Mouse (Mus musculus) MEL (cell line): ENCODE data around the gene Sds. TPM values are rescaled to one million over a fixed set of nuclear protein-coding genes. Genes with fewer than 3 reads are reported as not detected.

Experiments
- DNase-seq: peaks from one replicate; pipeline ENCODE4 v3.0.0; 2011; ENCODE audit warnings: low read depth, low spot score
- H3K27ac ChIP-seq: 2 replicates; pipeline ENCODE4 v1.5.1; 2012; ENCODE audit warnings: low read depth, mild to moderate bottlenecking, control low read depth, low read length, moderate library complexity; ENCODE audit not compliant: control insufficient read depth
- H3K27me3 ChIP-seq, 2 experiments: fragments of 150-350 bp in 1 of 2; sonication (generic) in 1 of 2; 2 replicates each; pipeline ENCODE4 v1.6.1; 2012; ENCODE audit warnings: low read length in 2 of 2, mild to moderate bottlenecking in 2 of 2, improper control_type of control experiment in 1 of 2, moderate library complexity in 1 of 2; ENCODE audit not compliant: insufficient read depth in 2 of 2, control insufficient read depth in 1 of 2
- H3K36me3 ChIP-seq, 2 experiments: 2 replicates each; pipeline ENCODE4 v1.6.1; 2012 to 2014; ENCODE audit warnings: low read length in 2 of 2, improper control_type of control experiment in 1 of 2, inconsistent platforms in 1 of 2, mild to moderate bottlenecking in 1 of 2; ENCODE audit not compliant: insufficient read depth in 2 of 2, control insufficient read depth in 1 of 2
- H3K4me1 ChIP-seq, 2 experiments: fragments of 150-350 bp in 1 of 2; sonication (generic) in 1 of 2; 2 replicates each; pipeline ENCODE4 v1.6.1; 2012; ENCODE audit warnings: low read length in 2 of 2, improper control_type of control experiment in 1 of 2, mild to moderate bottlenecking in 1 of 2; ENCODE audit not compliant: insufficient read depth in 2 of 2, control insufficient read depth in 1 of 2
- H3K4me3 ChIP-seq, 2 experiments: fragments of 150-350 bp in 1 of 2; sonication (generic) in 1 of 2; 2 replicates each; pipeline ENCODE4 v1.5.1; 2012; ENCODE audit warnings: low read depth in 2 of 2, low read length in 2 of 2, mild to moderate bottlenecking in 2 of 2, moderate library complexity in 2 of 2, control low read depth in 1 of 2, improper control_type of control experiment in 1 of 2; ENCODE audit not compliant: control insufficient read depth in 1 of 2, insufficient read depth in 1 of 2
- H3K79me2 ChIP-seq: 2 replicates; pipeline ENCODE4 v1.6.1; 2012; ENCODE audit warnings: mild to moderate bottlenecking, low read length, moderate library complexity; ENCODE audit not compliant: control insufficient read depth, poor library complexity, insufficient read depth
- H3K9ac ChIP-seq: 2 replicates; pipeline ENCODE4 v1.6.1; 2012; ENCODE audit warnings: low read depth, mild to moderate bottlenecking, control low read depth, low read length, moderate library complexity; ENCODE audit not compliant: control insufficient read depth, poor library complexity, severe bottlenecking
- H3K9me3 ChIP-seq: fragments of 150-350 bp; sonication (generic); replicated peaks from 2 replicates; pipeline ENCODE4 v1.6.1; 2012; ENCODE audit warnings: mild to moderate bottlenecking, low read length, improper control_type of control experiment, moderate library complexity; ENCODE audit not compliant: insufficient read depth
- CHD2 ChIP-seq: IDR thresholded peaks from 2 replicates; pipeline ENCODE4 v1.6.1; 2011; ENCODE audit warnings: low read length, improper control_type of control experiment
- CTCF ChIP-seq, 3 experiments: IDR thresholded peaks in 2 of 3; conservative IDR thresholded peaks in 1 of 3; 2 replicates each; pipeline ENCODE4 v1.5.1; 2011 to 2012; ENCODE audit warnings: low read length in 3 of 3, low read depth in 2 of 3, mild to moderate bottlenecking in 2 of 3, improper control_type of control experiment in 1 of 3, inconsistent platforms in 1 of 3, mixed read lengths in 1 of 3, moderate library complexity in 1 of 3; ENCODE audit not compliant: control insufficient read depth in 1 of 3, insufficient read depth in 1 of 3, poor library complexity in 1 of 3, severe bottlenecking in 1 of 3
- EP300 ChIP-seq, 2 experiments: IDR thresholded peaks; 2 replicates each; pipeline ENCODE4 v1.6.1; 2011; ENCODE audit warnings: improper control_type of control experiment in 2 of 2, low read length in 2 of 2, low read depth in 1 of 2, mild to moderate bottlenecking in 1 of 2
- KAT2A ChIP-seq: conservative IDR thresholded peaks from 2 replicates; pipeline ENCODE4 v1.6.1; 2012; ENCODE audit warnings: low read depth, low read length, improper control_type of control experiment, inconsistent platforms
- MAFK ChIP-seq: IDR thresholded peaks from 2 replicates; pipeline ENCODE4 v1.6.1; 2011; ENCODE audit warnings: low read depth, mild to moderate bottlenecking, low read length, improper control_type of control experiment, borderline replicate concordance
- MAZ ChIP-seq: IDR thresholded peaks from 2 replicates; pipeline ENCODE4 v1.6.1; 2012; ENCODE audit warnings: low read depth, mild to moderate bottlenecking, inconsistent platforms, low read length, improper control_type of control experiment
- MXI1 ChIP-seq: IDR thresholded peaks from 2 replicates; pipeline ENCODE4 v1.6.1; 2011; ENCODE audit warnings: mild to moderate bottlenecking, low read depth, low read length, improper control_type of control experiment
- MYB ChIP-seq: IDR thresholded peaks from 2 replicates; pipeline ENCODE4 v1.6.1; 2011; ENCODE audit warnings: mild to moderate bottlenecking, low read depth, low read length, improper control_type of control experiment
- NELFE ChIP-seq: IDR thresholded peaks from 2 replicates; pipeline ENCODE4 v1.6.1; 2011; ENCODE audit warnings: low read depth, low read length, improper control_type of control experiment
- NRF1 ChIP-seq: IDR thresholded peaks from 2 replicates; pipeline ENCODE4 v1.6.1; 2014; ENCODE audit warnings: low read depth, mild to moderate bottlenecking, inconsistent platforms, low read length, improper control_type of control experiment, moderate library complexity; ENCODE audit not compliant: poor library complexity, insufficient read depth, severe bottlenecking
- POLR2AphosphoS2 ChIP-seq: IDR thresholded peaks from 2 replicates; pipeline ENCODE4 v1.6.1; 2011; ENCODE audit warnings: low read length, improper control_type of control experiment
- RAD21 ChIP-seq: IDR thresholded peaks from 2 replicates; pipeline ENCODE4 v1.6.1; 2011; ENCODE audit warnings: mild to moderate bottlenecking, low read depth, low read length, improper control_type of control experiment
- RCOR1 ChIP-seq: IDR thresholded peaks from 2 replicates; pipeline ENCODE4 v1.6.1; 2012; ENCODE audit warnings: low read depth, mild to moderate bottlenecking, inconsistent platforms, low read length, improper control_type of control experiment
- SMC3 ChIP-seq: IDR thresholded peaks from 2 replicates; pipeline ENCODE4 v1.6.1; 2011; ENCODE audit warnings: low read depth, low read length, improper control_type of control experiment
- TBP ChIP-seq: IDR thresholded peaks from 2 replicates; pipeline ENCODE4 v1.8.0; 2011; ENCODE audit warnings: low read depth, low read length, improper control_type of control experiment
- TCF12 ChIP-seq: IDR thresholded peaks from 2 replicates; pipeline ENCODE4 v1.6.1; 2014; ENCODE audit warnings: low read depth, mild to moderate bottlenecking, inconsistent platforms, low read length, improper control_type of control experiment, moderate library complexity
- USF2 ChIP-seq, 2 experiments: IDR thresholded peaks; 2 replicates each; pipeline ENCODE4 v1.6.1; 2011 to 2012; ENCODE audit warnings: improper control_type of control experiment in 2 of 2, low read length in 2 of 2, borderline replicate concordance in 1 of 2, inconsistent platforms in 1 of 2, low read depth in 1 of 2, mild to moderate bottlenecking in 1 of 2; ENCODE audit not compliant: insufficient read depth in 1 of 2
- ZKSCAN1 ChIP-seq: IDR thresholded peaks from 2 replicates; pipeline ENCODE4 v1.6.1; 2012; ENCODE audit warnings: low read depth, mild to moderate bottlenecking, inconsistent platforms, low read length, improper control_type of control experiment, moderate library complexity
- ZMIZ1 ChIP-seq: IDR thresholded peaks from 2 replicates; pipeline ENCODE4 v1.6.1; 2012; ENCODE audit warnings: low read depth, mild to moderate bottlenecking, inconsistent platforms, low read length, improper control_type of control experiment, moderate library complexity
- polyA plus RNA-seq, 2 experiments: library from polyadenylated mRNA; stranded (reverse) in 1 of 2; unstranded in 1 of 2; fragments of >175 nt in 1 of 2; fragments of >200 nt in 1 of 2; gene quantifications; 2 replicates each; pipeline versions ENCODE4 v1.2.1 to v1.2.4; 2012; ENCODE audit warnings: low replicate concordance in 2 of 2, low read depth in 1 of 2; ENCODE audit not compliant: insufficient read length in 2 of 2, insufficient read depth in 1 of 2, missing spikeins in 1 of 2
- total RNA-seq: library from RNA; depleted of rRNA; stranded (reverse); fragments of 300-350 nt; gene quantifications from 2 replicates; pipeline ENCODE4 v1.2.3, GENCODE M21; 2012

Sds gene
- total and polyA plus RNA-seq, 3 experiments, result 0.17 TPM; not detected in 2

GRCm38 (mm10) chr5:120526311-120526710 is 50.0 kb downstream of the Sds start:
- Histone ChIP-seq H3K9ac (no peak overlapping the region), H3K27ac (no peak overlapping the region), H3K27me3 (no peaks in the 10 kb centered on the region), H3K9me3 (no peaks in the 10 kb centered on the region), H3K4me1 (no peaks in the 10 kb centered on the region), H3K79me2 (no peaks in the 10 kb centered on the region), H3K36me3 (no peaks in the 10 kb centered on the region), H3K4me3 (no peak overlapping the region)
- no peak for DNase-seq
- TF ChIP-seq SMC3 (no peak), KAT2A (no peak), MAFK (no peak), TCF12 (no peak)

GRCm38 (mm10) chr5:120527296-120527964 is 51.1 kb downstream of the Sds start:
- H3K79me2 ChIP-seq, result no peaks in the 10 kb centered on the region
- no peak for TF ChIP-seq TCF12
- TF ChIP-seq SMC3, result no peak
- no peak for TF ChIP-seq MXI1
- no peak for TF ChIP-seq POLR2AphosphoS2
- TF ChIP-seq CTCF (IDR thresholded peaks at IDR 0.05 in 2 of 3, conservative IDR thresholded peaks at IDR 0.05 in 1 of 3; ENCODE audit: control insufficient read depth in 1 of 3, insufficient read depth in 1 of 3, low read depth in 2 of 3, low read length in 3 of 3, poor library complexity in 1 of 3, severe bottlenecking in 1 of 3), result no peak
- TF ChIP-seq ZKSCAN1, result no peak
- TF ChIP-seq RAD21, result no peak
- no peak for TF ChIP-seq CHD2
- TF ChIP-seq NELFE, result no peak
- TF ChIP-seq MYB, result no peak
- TF ChIP-seq USF2 (IDR thresholded peaks at IDR 0.05; ENCODE audit: borderline replicate concordance in 1 of 2, insufficient read depth in 1 of 2, low read depth in 1 of 2, low read length in 2 of 2), result no peak
- TF ChIP-seq EP300 (IDR thresholded peaks at IDR 0.05; ENCODE audit: low read depth in 1 of 2, low read length in 2 of 2), result no peak
- no peak for TF ChIP-seq MAFK
- no peak for TF ChIP-seq NRF1
- TF ChIP-seq ZMIZ1, result no peak
- no peak for TF ChIP-seq MAZ
- TF ChIP-seq RCOR1, result no peak
- TF ChIP-seq TBP, result no peak
- DNase-seq, result no peak
- H3K27ac ChIP-seq, result no peak overlapping the region
- no peaks in the 10 kb centered on the region for H3K27me3 ChIP-seq
- no peaks in the 10 kb centered on the region for H3K4me1 ChIP-seq
- H3K36me3 ChIP-seq, result no peaks in the 10 kb centered on the region
- no peak overlapping the region for H3K4me3 ChIP-seq
- H3K9me3 ChIP-seq, result no peaks in the 10 kb centered on the region
- H3K9ac ChIP-seq, result no peak overlapping the region
